Mouse (Mus musculus) hindbrain, embryonic 13.5 days (tissue): ENCODE measurements around the gene Fank1. TPM values are rescaled to one million over a fixed set of nuclear protein-coding genes. Genes with fewer than 3 reads are reported as not detected.

ENCODE experiments used
- ATAC-seq: fragments of 200-750 bp; cut with Nextera tagmentation; 2 replicates; pipeline ENCODE4 v1.8.0; 2017; ENCODE audit warnings: moderate TSS enrichment; ENCODE audit not compliant: low FRiP score
- H3K27ac ChIP-seq: fragments of 300-500 bp; sonication (generic); 2 replicates; pipeline ENCODE4 v1.5.1; 2015; ENCODE audit warnings: inconsistent platforms, mild to moderate bottlenecking, moderate library complexity
- H3K27me3 ChIP-seq: fragments of 300-500 bp; sonication (generic); 2 replicates; pipeline ENCODE4 v1.6.1; 2015; ENCODE audit warnings: mild to moderate bottlenecking, inconsistent platforms
- H3K36me3 ChIP-seq: fragments of 300-500 bp; sonication (generic); 2 replicates; pipeline ENCODE4 v1.6.1; 2015; ENCODE audit warnings: mild to moderate bottlenecking, inconsistent platforms
- H3K4me1 ChIP-seq: fragments of 300-500 bp; sonication (generic); replicated peaks from 2 replicates; pipeline ENCODE4 v1.6.1; 2015; ENCODE audit warnings: inconsistent platforms
- H3K4me2 ChIP-seq: fragments of 300-500 bp; sonication (generic); 2 replicates; pipeline ENCODE4 v1.6.1; 2015; ENCODE audit warnings: inconsistent platforms, mild to moderate bottlenecking, moderate library complexity
- H3K4me3 ChIP-seq: fragments of 300-500 bp; sonication (generic); 2 replicates; pipeline ENCODE4 v1.5.1; 2015; ENCODE audit warnings: mild to moderate bottlenecking, inconsistent platforms
- H3K9ac ChIP-seq: fragments of 300-500 bp; sonication (generic); 2 replicates; pipeline ENCODE4 v1.6.1; 2015; ENCODE audit warnings: mild to moderate bottlenecking, inconsistent platforms
- H3K9me3 ChIP-seq: fragments of 300-500 bp; sonication (generic); 2 replicates; pipeline ENCODE4 v1.6.1; 2016; ENCODE audit warnings: inconsistent platforms
- WGBS: fragments of 180-500 bp; shearing (Covaris S2); methylation state at CpG from one replicate; pipeline ENCODE4 v1.1.7; 2015; 5-methylcytosine and 5-hydroxymethylcytosine counted together
- polyA plus RNA-seq: library from polyadenylated mRNA; unstranded; fragments of >200 nt; fragmentation: Nextera tagmentation; extraction: Ambion mirVana; gene quantifications from 2 replicates; pipeline ENCODE4 v1.2.1, GENCODE M21; 2015

Gene Fank1
- polyA plus RNA-seq, 1 experiment from 2014 or later, result 3.3 TPM

- H3K27me3 ChIP-seq, result no peaks in the 10 kb centered on the region
- H3K4me3 ChIP-seq, result no peak overlapping the region
- H3K4me1 ChIP-seq, result peaks cover 5% of the 10 kb centered on the region; the same call in 1 of the 2 replicates
- no peak for ATAC-seq
- no peaks in the 10 kb centered on the region for H3K36me3 ChIP-seq
- no peak overlapping the region for H3K4me2 ChIP-seq
- no peak overlapping the region for H3K9ac ChIP-seq
- H3K27ac ChIP-seq, result no peak overlapping the region
- H3K9me3 ChIP-seq, result no peaks in the 10 kb centered on the region
- WGBS, result 81% methylated on average over 5 of the region's 5 CpGs
Observed at GRCm38 (mm10) chr7:133799928-133800327, 23.3 kb downstream of the Fank1 start.

- WGBS, result 53% methylated on average over 6 of the region's 6 CpGs
- no peak overlapping the region for H3K9ac ChIP-seq
- H3K4me3 ChIP-seq, result no peak overlapping the region
- no peaks in the 10 kb centered on the region for H3K9me3 ChIP-seq
- no peak overlapping the region for H3K27ac ChIP-seq
- peaks cover 5% of the 10 kb centered on the region; the same call in 1 of the 2 replicates for H3K4me1 ChIP-seq
- H3K36me3 ChIP-seq, result no peaks in the 10 kb centered on the region
- no peak for ATAC-seq
- no peak overlapping the region for H3K4me2 ChIP-seq
- H3K27me3 ChIP-seq, result no peaks in the 10 kb centered on the region
Observed at GRCm38 (mm10) chr7:133801823-133802222, 25.2 kb downstream of the Fank1 start.

- no peaks in the 10 kb centered on the region for H3K36me3 ChIP-seq
- 62% methylated on average over 7 of the region's 7 CpGs for WGBS
- H3K9me3 ChIP-seq, result no peaks in the 10 kb centered on the region
- ATAC-seq, result no peak
- no peak overlapping the region for H3K4me2 ChIP-seq
- no peak overlapping the region for H3K27ac ChIP-seq
- no peaks in the 10 kb centered on the region for H3K27me3 ChIP-seq
- H3K4me1 ChIP-seq, result peaks cover 5% of the 10 kb centered on the region; the same call in 1 of the 2 replicates
- H3K9ac ChIP-seq, result no peak overlapping the region
- H3K4me3 ChIP-seq, result no peak overlapping the region
Observed at GRCm38 (mm10) chr7:133805614-133806175, 29.0 kb downstream of the Fank1 start.

GRCm38 (mm10) chr7:133812927-133813326, 36.3 kb downstream of the Fank1 start:
- Histone ChIP-seq H3K4me1 (no peaks in the 10 kb centered on the region), H3K27ac (no peak overlapping the region), H3K27me3 (no peaks in the 10 kb centered on the region), H3K9me3 (no peaks in the 10 kb centered on the region), H3K4me2 (no peak overlapping the region), H3K36me3 (no peaks in the 10 kb centered on the region), H3K9ac (no peak overlapping the region), H3K4me3 (no peak overlapping the region)
- WGBS, result 62% methylated on average over 7 of the region's 7 CpGs
- ATAC-seq, result no peak

GRCm38 (mm10) chr7:133813331-133813730, 36.7 kb downstream of the Fank1 start:
- WGBS, result 63% methylated on average over 4 of the region's 4 CpGs
- Histone ChIP-seq H3K4me2 (no peak overlapping the region), H3K4me3 (no peak overlapping the region), H3K36me3 (no peaks in the 10 kb centered on the region), H3K27me3 (no peaks in the 10 kb centered on the region), H3K9ac (no peak overlapping the region), H3K9me3 (no peaks in the 10 kb centered on the region), H3K27ac (no peak overlapping the region), H3K4me1 (no peaks in the 10 kb centered on the region)
- no peak for ATAC-seq

GRCm38 (mm10) chr7:133823751-133824150, 47.1 kb downstream of the Fank1 start:
- 83% methylated on average over 6 of the region's 6 CpGs for WGBS

GRCm38 (mm10) chr7:133824579-133824978, 47.9 kb downstream of the Fank1 start:
- Histone ChIP-seq H3K9ac (no peak overlapping the region), H3K4me3 (no peak overlapping the region), H3K4me2 (no peak overlapping the region), H3K27ac (no peak overlapping the region), H3K27me3 (no peaks in the 10 kb centered on the region), H3K9me3 (no peaks in the 10 kb centered on the region), H3K4me1 (no peaks in the 10 kb centered on the region), H3K36me3 (no peaks in the 10 kb centered on the region)
- 98% methylated on average over 2 of the region's 2 CpGs for WGBS
- ATAC-seq, result no peak

More at GRCm38 (mm10) chr7:133823751-133824150, 47.1 kb downstream of the Fank1 start:
- Histone ChIP-seq H3K27me3 (no peaks in the 10 kb centered on the region), H3K36me3 (no peaks in the 10 kb centered on the region), H3K9ac (no peak overlapping the region), H3K4me1 (no peaks in the 10 kb centered on the region), H3K9me3 (no peaks in the 10 kb centered on the region), H3K4me3 (no peak overlapping the region), H3K4me2 (no peak overlapping the region), H3K27ac (no peak overlapping the region)
- no peak for ATAC-seq

GRCm38 (mm10) chr7:133828514-133828913, 51.9 kb downstream of the Fank1 start:
- Histone ChIP-seq H3K27ac (no peak overlapping the region), H3K9me3 (no peaks in the 10 kb centered on the region), H3K4me1 (no peaks in the 10 kb centered on the region), H3K9ac (no peak overlapping the region), H3K27me3 (no peaks in the 10 kb centered on the region), H3K4me3 (no peak overlapping the region), H3K36me3 (no peaks in the 10 kb centered on the region), H3K4me2 (no peak overlapping the region)
- ATAC-seq, result no peak
- WGBS, result 47% methylated on average over 4 of the region's 4 CpGs

- Histone ChIP-seq H3K9me3 (no peaks in the 10 kb centered on the region), H3K27me3 (no peaks in the 10 kb centered on the region), H3K4me1 (no peaks in the 10 kb centered on the region), H3K4me2 (no peak overlapping the region), H3K9ac (no peak overlapping the region), H3K36me3 (no peaks in the 10 kb centered on the region), H3K4me3 (no peak overlapping the region), H3K27ac (no peak overlapping the region)
- WGBS, result 75% methylated on average over 7 of the region's 7 CpGs
- no peak for ATAC-seq
Observed at GRCm38 (mm10) chr7:133829579-133829978, 52.9 kb downstream of the Fank1 start.

- no peak overlapping the region for H3K27ac ChIP-seq
- no peaks in the 10 kb centered on the region for H3K4me1 ChIP-seq
- H3K4me3 ChIP-seq, result no peak overlapping the region
- WGBS, result 89% methylated on average over 4 of the region's 4 CpGs
- ATAC-seq, result no peak
- no peak overlapping the region for H3K4me2 ChIP-seq
- H3K36me3 ChIP-seq, result no peaks in the 10 kb centered on the region
- H3K9me3 ChIP-seq, result no peaks in the 10 kb centered on the region
- H3K9ac ChIP-seq, result no peak overlapping the region
- no peaks in the 10 kb centered on the region for H3K27me3 ChIP-seq
Observed at GRCm38 (mm10) chr7:133839546-133839945, 62.9 kb downstream of the Fank1 start.

GRCm38 (mm10) chr7:133842079-133842478, 65.4 kb downstream of the Fank1 start:
- Histone ChIP-seq H3K9me3 (no peaks in the 10 kb centered on the region), H3K27me3 (no peaks in the 10 kb centered on the region), H3K4me3 (no peak overlapping the region), H3K36me3 (no peaks in the 10 kb centered on the region), H3K9ac (no peak overlapping the region), H3K4me2 (no peak overlapping the region), H3K4me1 (no peaks in the 10 kb centered on the region), H3K27ac (no peak overlapping the region)
- 74% methylated on average over 6 of the region's 6 CpGs for WGBS
- no peak for ATAC-seq

- H3K9me3 ChIP-seq, result no peaks in the 10 kb centered on the region
- WGBS, result 24% methylated on average over 1 of the region's 1 CpGs
- H3K4me1 ChIP-seq, result no peaks in the 10 kb centered on the region
- no peak overlapping the region for H3K27ac ChIP-seq
- H3K36me3 ChIP-seq, result no peaks in the 10 kb centered on the region
- no peak for ATAC-seq
- H3K27me3 ChIP-seq, result no peaks in the 10 kb centered on the region
- H3K9ac ChIP-seq, result no peak overlapping the region
- no peak overlapping the region for H3K4me3 ChIP-seq
- no peak overlapping the region for H3K4me2 ChIP-seq
Observed at GRCm38 (mm10) chr7:133847175-133847574, 70.5 kb downstream of the Fank1 start.

- H3K4me3 ChIP-seq, result no peak overlapping the region
- WGBS, result 62% methylated on average over 2 of the region's 2 CpGs
- ATAC-seq, result no peak
Observed at GRCm38 (mm10) chr7:133848180-133848579, 71.5 kb downstream of the Fank1 start.

More at GRCm38 (mm10) chr7:133848180-133848579, 71.5 kb downstream of the Fank1 start:
- Histone ChIP-seq H3K27ac (no peak overlapping the region), H3K4me2 (no peak overlapping the region), H3K36me3 (no peaks in the 10 kb centered on the region), H3K9ac (no peak overlapping the region), H3K9me3 (no peaks in the 10 kb centered on the region), H3K4me1 (no peaks in the 10 kb centered on the region), H3K27me3 (no peaks in the 10 kb centered on the region)
